Mouse (Mus musculus) layer of hippocampus, postnatal 10 days (tissue): ENCODE measurements around the gene Sptlc3. TPM values are rescaled to one million over a fixed set of nuclear protein-coding genes. Genes with fewer than 3 reads are reported as not detected.

Source experiments
- DNase-seq, 2 experiments: peaks; one replicate each; pipeline ENCODE4 v3.0.0; 2021; ENCODE audit warnings: low spot score in 2 of 2
- total RNA-seq, 2 experiments: library from RNA; stranded (reverse); gene quantifications; 2 replicates each; pipeline ENCODE4 v1.2.3; 2021

The Sptlc3 gene
- total RNA-seq, 2 experiments from 2014 or later = 0.21 TPM; not detected in 1

GRCm38 (mm10) chr2:139634506-139634905 lies 140.8 kb downstream of the Sptlc3 start:
- DNase-seq = no peak

- DNase-seq = no peak
Measured at GRCm38 (mm10) chr2:139637861-139638260, 144.1 kb downstream of the Sptlc3 start.

- DNase-seq = no peak
Measured at GRCm38 (mm10) chr2:139641757-139642385, 148.2 kb downstream of the Sptlc3 start.

GRCm38 (mm10) chr2:139649518-139649917 lies 155.8 kb downstream of the Sptlc3 start:
- DNase-seq = peak; percentile 7 to 20

GRCm38 (mm10) chr2:139656750-139657149 lies 163.0 kb downstream of the Sptlc3 start:
- no peak for DNase-seq

- no peak for DNase-seq
Measured at GRCm38 (mm10) chr2:139671838-139672237, 178.1 kb downstream of the Sptlc3 start.

- no peak for DNase-seq
Measured at GRCm38 (mm10) chr2:139672371-139672770, 178.7 kb downstream of the Sptlc3 start.

- peak; percentile 56 to 68 for DNase-seq
Measured at GRCm38 (mm10) chr2:139677065-139677762, 183.5 kb downstream of the Sptlc3 start.

GRCm38 (mm10) chr2:139677809-139678274 lies 184.1 kb downstream of the Sptlc3 start, which contains the start of gene Ism1:
Ism1 (plus strand) TSS chr2:139678178.
- peak; percentile 38 to 49 for DNase-seq

GRCm38 (mm10) chr2:139678275-139679140 lies 184.8 kb downstream of the Sptlc3 start:
- DNase-seq = peak; percentile 43 to 62

GRCm38 (mm10) chr2:139682540-139682939 lies 188.8 kb downstream of the Sptlc3 start:
- no peak for DNase-seq

Other genes with a start within 250 kb of the Sptlc3 start
- gene Ism1, start 184.3 kb downstream of the Sptlc3 start, total RNA-seq = 1 to 10 TPM; 5.1 to 6.1 TPM